Mouse (Mus musculus) hindbrain, postnatal 0 days (tissue): Measurements from ENCODE around the gene Zbtb44. TPM values are rescaled to one million over a fixed set of nuclear protein-coding genes. Genes with fewer than 3 reads are reported as not detected.
A peak's percentile ranks its signal among the peaks of the same experiment; 100 is the strongest.

Source experiments
- ATAC-seq: fragments of 200-750 bp; cut with Nextera tagmentation; 2 replicates; pipeline ENCODE4 v1.8.0; 2017; ENCODE audit warnings: mild to moderate bottlenecking, moderate TSS enrichment, moderate library complexity
- DNase-seq: peaks from one replicate; pipeline ENCODE4 v3.0.0-alpha.2; 2015; ENCODE audit warnings: low spot score
- H3K27ac ChIP-seq: fragments of 300-500 bp; sonication (generic); 2 replicates; pipeline ENCODE4 v1.5.1; 2014; ENCODE audit warnings: mild to moderate bottlenecking
- H3K27me3 ChIP-seq: fragments of 300-500 bp; sonication (generic); 2 replicates; pipeline ENCODE4 v1.6.1; 2014; ENCODE audit warnings: low read length, mixed read lengths; ENCODE audit not compliant: insufficient read depth
- H3K36me3 ChIP-seq: fragments of 300-500 bp; sonication (generic); 2 replicates; pipeline ENCODE4 v1.6.1; 2014; ENCODE audit warnings: low read length, mixed read lengths; ENCODE audit not compliant: insufficient read depth
- H3K4me1 ChIP-seq: fragments of 300-500 bp; sonication (generic); 2 replicates; pipeline ENCODE4 v1.6.1; 2014; ENCODE audit warnings: antibody characterized with exemption, low read length, mixed read lengths; ENCODE audit not compliant: insufficient read depth
- H3K4me2 ChIP-seq: fragments of 300-500 bp; sonication (generic); 2 replicates; pipeline ENCODE4 v1.6.1; 2014; ENCODE audit warnings: low read depth, mild to moderate bottlenecking, low read length, moderate library complexity, mixed read lengths
- H3K4me3 ChIP-seq: fragments of 300-500 bp; sonication (generic); 2 replicates; pipeline ENCODE4 v1.5.1; 2014; ENCODE audit warnings: low read length
- H3K9ac ChIP-seq: fragments of 300-500 bp; sonication (generic); replicated peaks from 2 replicates; pipeline ENCODE4 v1.6.1; 2014; ENCODE audit warnings: mild to moderate bottlenecking, low read length, moderate library complexity, mixed read lengths
- H3K9me3 ChIP-seq: fragments of 300-500 bp; sonication (generic); 2 replicates; pipeline ENCODE4 v1.6.1; 2016; ENCODE audit warnings: low read length, mixed read lengths
- CTCF ChIP-seq: IDR thresholded peaks from 2 replicates; pipeline ENCODE4 v1.5.1; 2016; ENCODE audit warnings: antibody characterized with exemption, control low read depth, low read depth
- WGBS: fragments of 180-500 bp; shearing (Covaris S2); extraction: QIAGEN DNeasy Blood & Tissue Kit; methylation state at CpG from one replicate; pipeline ENCODE4 v1.1.7; 2014; 5-methylcytosine and 5-hydroxymethylcytosine counted together
- polyA plus RNA-seq: library from polyadenylated mRNA; unstranded; fragments of >200 nt; fragmentation: Nextera tagmentation; extraction: Ambion mirVana; gene quantifications from 2 replicates; pipeline ENCODE4 v1.2.1, GENCODE M21; 2015
- total RNA-seq: library from RNA; depleted of rRNA; stranded (reverse); fragments of >200 nt; gene quantifications from 2 replicates; pipeline ENCODE4 v1.2.3, GENCODE M21; 2014

The Zbtb44 gene
- total and polyA plus RNA-seq, 2 experiments from 2014 or later: 4.1 to 13.7 TPM

- no peak overlapping the region for H3K4me2 ChIP-seq
- no peak overlapping the region for H3K9ac ChIP-seq
- no peak for TF ChIP-seq CTCF
- H3K4me1 ChIP-seq: no peaks in the 10 kb centered on the region
- no peaks in the 10 kb centered on the region for H3K9me3 ChIP-seq
- H3K27me3 ChIP-seq: no peaks in the 10 kb centered on the region
- DNase-seq (no peak), ATAC-seq (no peak)
- 76% methylated on average over 6 of the region's 6 CpGs for WGBS
- H3K4me3 ChIP-seq: no peak overlapping the region
- H3K36me3 ChIP-seq: no peaks in the 10 kb centered on the region
- no peak overlapping the region for H3K27ac ChIP-seq
Measured at GRCm38 (mm10) chr9:31082771-31083170, 52.3 kb downstream of the Zbtb44 start.

GRCm38 (mm10) chr9:31085556-31085955 lies 55.1 kb downstream of the Zbtb44 start:
- H3K27me3 ChIP-seq: no peaks in the 10 kb centered on the region
- no peaks in the 10 kb centered on the region for H3K9me3 ChIP-seq
- no peak for DNase-seq
- no peaks in the 10 kb centered on the region for H3K4me1 ChIP-seq
- ATAC-seq: no peak
- WGBS: 77% methylated on average over 5 of the region's 5 CpGs
- H3K36me3 ChIP-seq: no peaks in the 10 kb centered on the region
- H3K9ac ChIP-seq: no peak overlapping the region
- H3K4me2 ChIP-seq: no peak overlapping the region
- H3K27ac ChIP-seq: no peak overlapping the region
- no peak for TF ChIP-seq CTCF
- H3K4me3 ChIP-seq: no peak overlapping the region

- no peak overlapping the region for H3K4me3 ChIP-seq
- no peaks in the 10 kb centered on the region for H3K9me3 ChIP-seq
- H3K27me3 ChIP-seq: no peaks in the 10 kb centered on the region
- 18% methylated on average over 10 of the region's 10 CpGs for WGBS
- H3K4me1 ChIP-seq: no peaks in the 10 kb centered on the region
- H3K36me3 ChIP-seq: no peaks in the 10 kb centered on the region
- DNase-seq (peak; percentile 91), ATAC-seq (peak; percentile 61)
- H3K9ac ChIP-seq: no peak overlapping the region
- no peak overlapping the region for H3K27ac ChIP-seq
- peak; percentile 87 for TF ChIP-seq CTCF
- no peak overlapping the region for H3K4me2 ChIP-seq
Measured at GRCm38 (mm10) chr9:31086085-31086753, 55.8 kb downstream of the Zbtb44 start.

GRCm38 (mm10) chr9:31086754-31087145 lies 56.3 kb downstream of the Zbtb44 start:
- no peak for DNase-seq
- no peak overlapping the region for H3K27ac ChIP-seq
- H3K4me3 ChIP-seq: no peak overlapping the region
- no peaks in the 10 kb centered on the region for H3K9me3 ChIP-seq
- no peaks in the 10 kb centered on the region for H3K36me3 ChIP-seq
- H3K27me3 ChIP-seq: no peaks in the 10 kb centered on the region
- no peak for TF ChIP-seq CTCF
- ATAC-seq: no peak
- no peak overlapping the region for H3K9ac ChIP-seq
- no peak overlapping the region for H3K4me2 ChIP-seq
- H3K4me1 ChIP-seq: no peaks in the 10 kb centered on the region
- WGBS: 84% methylated on average over 7 of the region's 7 CpGs

- Histone ChIP-seq H3K4me3 (no peak overlapping the region), H3K9me3 (no peaks in the 10 kb centered on the region), H3K36me3 (no peaks in the 10 kb centered on the region), H3K27ac (no peak overlapping the region), H3K9ac (no peak overlapping the region), H3K27me3 (no peaks in the 10 kb centered on the region), H3K4me1 (no peaks in the 10 kb centered on the region), H3K4me2 (no peak overlapping the region)
- 42% methylated on average over 4 of the region's 4 CpGs for WGBS
- no peak for DNase-seq
- no peak for TF ChIP-seq CTCF
- ATAC-seq: no peak
Measured at GRCm38 (mm10) chr9:31087466-31087865, 57.0 kb downstream of the Zbtb44 start.

GRCm38 (mm10) chr9:31088116-31088515 lies 57.7 kb downstream of the Zbtb44 start:
- H3K4me2 ChIP-seq: no peak overlapping the region
- WGBS: 72% methylated on average over 3 of the region's 3 CpGs
- H3K27me3 ChIP-seq: no peaks in the 10 kb centered on the region
- H3K27ac ChIP-seq: no peak overlapping the region
- no peaks in the 10 kb centered on the region for H3K9me3 ChIP-seq
- no peak overlapping the region for H3K9ac ChIP-seq
- no peak overlapping the region for H3K4me3 ChIP-seq
- no peaks in the 10 kb centered on the region for H3K4me1 ChIP-seq
- no peak for TF ChIP-seq CTCF
- no peak for DNase-seq
- no peak for ATAC-seq
- no peaks in the 10 kb centered on the region for H3K36me3 ChIP-seq

GRCm38 (mm10) chr9:31088883-31089282 lies 58.4 kb downstream of the Zbtb44 start:
- H3K4me2 ChIP-seq: no peak overlapping the region
- no peak for TF ChIP-seq CTCF
- H3K27me3 ChIP-seq: no peaks in the 10 kb centered on the region
- H3K36me3 ChIP-seq: no peaks in the 10 kb centered on the region
- H3K9ac ChIP-seq: no peak overlapping the region
- ATAC-seq (no peak), DNase-seq (no peak)
- H3K27ac ChIP-seq: no peak overlapping the region
- no peaks in the 10 kb centered on the region for H3K9me3 ChIP-seq
- 87% methylated on average over 4 of the region's 4 CpGs for WGBS
- H3K4me1 ChIP-seq: no peaks in the 10 kb centered on the region
- no peak overlapping the region for H3K4me3 ChIP-seq
